Mouse (Mus musculus): Measurements from ENCODE around the gene Gtpbp6. TPM values are rescaled to one million over a fixed set of nuclear protein-coding genes. Genes with fewer than 3 reads are reported as not detected.

The Gtpbp6 gene
- 29.5 and 29.6 TPM in 2 replicates for polyA plus RNA-seq (2015; fragmentation: Nextera tagmentation; extraction: Ambion mirVana)

GRCm38 (mm10) chr5:110107581-110108304, at the start of gene Gtpbp6:
Gene Gtpbp6 (minus strand): TSS chr5:110108197.

DNA sequence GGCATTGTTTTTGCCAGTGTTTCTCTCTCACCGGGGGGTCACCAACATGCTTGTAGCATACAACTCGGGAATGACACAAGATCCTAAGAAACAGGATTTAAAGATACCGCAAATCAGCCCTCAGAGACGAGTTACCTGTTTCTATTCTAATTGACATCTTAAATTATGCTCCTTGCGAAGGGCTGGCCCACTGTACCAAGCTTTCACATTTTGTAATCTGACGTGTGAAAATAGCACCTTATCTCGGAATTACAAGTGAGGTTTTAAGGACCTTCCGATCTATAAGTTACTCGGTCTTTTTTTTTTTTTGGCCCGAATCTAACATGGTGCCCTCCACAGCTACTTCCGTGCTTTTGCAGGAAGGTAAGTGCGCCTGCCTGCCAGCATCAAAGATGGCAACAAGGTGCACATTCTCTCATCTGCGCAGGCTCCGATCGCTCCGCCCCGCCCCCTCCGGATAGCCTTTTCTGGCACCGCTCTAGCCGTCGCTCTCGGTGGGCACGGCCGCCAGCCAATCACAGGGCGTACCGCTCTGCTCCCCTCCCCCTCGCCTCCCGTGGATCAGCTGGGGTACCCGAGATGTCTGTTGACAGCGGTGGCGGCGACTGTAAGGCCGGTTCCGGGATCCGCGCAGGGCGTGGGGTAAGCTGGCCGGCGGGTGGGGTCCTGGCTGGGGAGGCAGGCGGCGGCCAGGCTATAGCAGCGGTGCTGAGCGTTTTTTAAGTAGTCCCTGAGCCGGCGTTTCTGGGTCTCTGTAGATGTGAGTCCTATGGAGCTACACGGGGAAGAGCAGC, 27.5 kb upstream of the Gtpbp6 start, which contains the start of gene Chfr:
TSS of gene Chfr (plus strand) at position 550 of the 794 bp plus-strand sequence.

GRCm38 (mm10) chr5:110109991-110110441, 2.0 kb upstream of the Gtpbp6 start, which contains the start of gene Zfp605:
Gene Zfp605 (plus strand): TSS chr5:110110092.

GRCm38 (mm10) chr5:110099656-110100580, 8.1 kb downstream of the Gtpbp6 start, which contains the start of gene Plcxd1:
Gene Plcxd1 (plus strand): TSS chr5:110099969.

DNA sequence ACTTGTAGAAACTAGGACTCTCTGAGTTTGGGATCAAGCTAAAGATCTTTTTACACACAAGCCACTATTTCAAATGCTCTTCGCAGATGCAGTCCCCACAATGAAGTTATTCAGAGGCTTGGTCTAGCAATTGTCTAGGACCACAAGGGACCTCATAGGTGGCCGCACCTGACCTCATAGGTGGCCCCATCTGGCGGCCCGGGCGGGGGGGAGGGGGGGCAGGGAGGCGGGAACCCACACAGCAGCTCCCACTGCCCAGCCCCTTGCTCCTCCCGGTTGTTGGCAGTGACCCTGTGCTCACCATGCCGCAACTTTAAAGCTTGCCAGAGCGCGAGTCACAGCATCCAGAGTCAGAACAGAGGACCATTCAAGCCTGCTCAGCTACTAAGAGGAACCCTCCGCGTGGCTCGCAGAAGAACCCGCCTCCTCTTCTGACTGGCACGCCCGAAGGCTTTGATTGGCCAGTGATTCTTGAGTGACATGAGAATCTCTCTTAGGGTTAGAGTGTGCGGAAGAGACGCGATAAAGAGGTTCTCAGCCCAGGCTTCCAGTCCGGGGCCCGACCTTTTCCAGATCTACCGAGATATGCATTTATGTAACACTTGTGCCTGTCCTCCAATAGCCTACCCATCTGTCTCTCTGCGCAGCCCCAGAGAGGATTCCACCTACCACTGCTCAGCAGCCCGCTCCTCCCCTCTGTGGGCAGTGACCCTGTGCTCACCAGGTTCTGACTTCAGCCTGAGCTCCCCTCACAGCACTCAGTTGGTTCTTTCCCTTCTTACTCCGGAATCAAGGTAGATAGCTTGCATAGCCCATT, 13.8 kb downstream of the Gtpbp6 start, which contains the start of gene Gm35315:
TSS of gene Gm35315 (minus strand) at position 391 of the 817 bp plus-strand sequence.

DNA sequence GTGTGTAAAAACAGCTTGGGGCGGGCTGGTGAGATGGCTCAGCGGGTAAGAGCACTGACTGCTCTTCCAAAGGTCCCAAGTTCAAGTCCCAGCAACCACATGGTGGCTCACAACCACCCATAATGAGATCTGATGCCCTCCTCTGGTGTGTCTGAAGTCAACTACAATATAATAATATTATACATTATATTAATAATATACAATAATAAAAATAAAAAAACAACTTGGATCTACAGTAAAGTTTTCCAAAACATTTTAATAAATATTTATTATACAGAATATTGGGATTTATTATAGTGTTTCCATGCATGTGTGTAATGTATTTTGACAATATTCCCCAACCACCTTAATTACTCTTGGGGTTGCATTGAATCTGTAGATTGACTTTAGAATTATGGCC, 35.6 kb downstream of the Gtpbp6 start, which contains the start of gene Gm17655:
TSS of gene Gm17655 (minus strand) at position 101 of the 400 bp plus-strand sequence.

Other genes starting within 250 kb of the Gtpbp6 start
- 0.80 and 1.4 TPM in 2 replicates for gene Gm15446, start 184.8 kb downstream of the Gtpbp6 start, polyA plus RNA-seq (2015; fragmentation: Nextera tagmentation; extraction: Ambion mirVana)
- 21.8 and 36.8 TPM in 2 replicates for gene Zfp932, start 111.7 kb downstream of the Gtpbp6 start, polyA plus RNA-seq (2015; fragmentation: Nextera tagmentation; extraction: Ambion mirVana)
- 2.0 and 2.4 TPM in 2 replicates for gene Gm17655, start 35.7 kb downstream of the Gtpbp6 start, polyA plus RNA-seq (2015; fragmentation: Nextera tagmentation; extraction: Ambion mirVana)
- 0.25 and 0.29 TPM in 2 replicates for gene Gm35315, start 13.8 kb downstream of the Gtpbp6 start, polyA plus RNA-seq (2015; fragmentation: Nextera tagmentation; extraction: Ambion mirVana)
- gene Plcxd1, start 8.2 kb downstream of the Gtpbp6 start, polyA plus RNA-seq (2015; fragmentation: Nextera tagmentation; extraction: Ambion mirVana): 0.44 and 0.55 TPM in 2 replicates
- 5.5 and 5.9 TPM in 2 replicates for gene Zfp605, start 1.9 kb upstream of the Gtpbp6 start, polyA plus RNA-seq (2015; fragmentation: Nextera tagmentation; extraction: Ambion mirVana)
- gene Chfr, start 27.6 kb upstream of the Gtpbp6 start, polyA plus RNA-seq (2015; fragmentation: Nextera tagmentation; extraction: Ambion mirVana): 20.8 and 26.0 TPM in 2 replicates
- 7.2 and 10.8 TPM in 2 replicates for gene Golga3, start 68.5 kb upstream of the Gtpbp6 start, polyA plus RNA-seq (2015; fragmentation: Nextera tagmentation; extraction: Ambion mirVana)
- gene Ankle2, start 122.8 kb upstream of the Gtpbp6 start, polyA plus RNA-seq (2015; fragmentation: Nextera tagmentation; extraction: Ambion mirVana): 14.0 and 21.3 TPM in 2 replicates
- 33.5 and 48.6 TPM in 2 replicates for gene Pgam5, start 161.7 kb upstream of the Gtpbp6 start, polyA plus RNA-seq (2015; fragmentation: Nextera tagmentation; extraction: Ambion mirVana)
- 10.4 and 11.8 TPM in 2 replicates for gene Pxmp2, start 178.0 kb upstream of the Gtpbp6 start, polyA plus RNA-seq (2015; fragmentation: Nextera tagmentation; extraction: Ambion mirVana)
- 5.2 and 6.4 TPM in 2 replicates for gene Pole, start 178.1 kb upstream of the Gtpbp6 start, polyA plus RNA-seq (2015; fragmentation: Nextera tagmentation; extraction: Ambion mirVana)
- gene P2rx2, start 235.0 kb upstream of the Gtpbp6 start, polyA plus RNA-seq (2015; fragmentation: Nextera tagmentation; extraction: Ambion mirVana): 0.35 and 1.1 TPM in 2 replicates
- not detected in 2 replicates for gene Lrcol1, start 236.5 kb upstream of the Gtpbp6 start, polyA plus RNA-seq (2015; fragmentation: Nextera tagmentation; extraction: Ambion mirVana)

Data from adrenal gland, postnatal 0 days (tissue).